Mouse (Mus musculus): ENCODE results near the gene Fermt1.

Fermt1 gene

DNA sequence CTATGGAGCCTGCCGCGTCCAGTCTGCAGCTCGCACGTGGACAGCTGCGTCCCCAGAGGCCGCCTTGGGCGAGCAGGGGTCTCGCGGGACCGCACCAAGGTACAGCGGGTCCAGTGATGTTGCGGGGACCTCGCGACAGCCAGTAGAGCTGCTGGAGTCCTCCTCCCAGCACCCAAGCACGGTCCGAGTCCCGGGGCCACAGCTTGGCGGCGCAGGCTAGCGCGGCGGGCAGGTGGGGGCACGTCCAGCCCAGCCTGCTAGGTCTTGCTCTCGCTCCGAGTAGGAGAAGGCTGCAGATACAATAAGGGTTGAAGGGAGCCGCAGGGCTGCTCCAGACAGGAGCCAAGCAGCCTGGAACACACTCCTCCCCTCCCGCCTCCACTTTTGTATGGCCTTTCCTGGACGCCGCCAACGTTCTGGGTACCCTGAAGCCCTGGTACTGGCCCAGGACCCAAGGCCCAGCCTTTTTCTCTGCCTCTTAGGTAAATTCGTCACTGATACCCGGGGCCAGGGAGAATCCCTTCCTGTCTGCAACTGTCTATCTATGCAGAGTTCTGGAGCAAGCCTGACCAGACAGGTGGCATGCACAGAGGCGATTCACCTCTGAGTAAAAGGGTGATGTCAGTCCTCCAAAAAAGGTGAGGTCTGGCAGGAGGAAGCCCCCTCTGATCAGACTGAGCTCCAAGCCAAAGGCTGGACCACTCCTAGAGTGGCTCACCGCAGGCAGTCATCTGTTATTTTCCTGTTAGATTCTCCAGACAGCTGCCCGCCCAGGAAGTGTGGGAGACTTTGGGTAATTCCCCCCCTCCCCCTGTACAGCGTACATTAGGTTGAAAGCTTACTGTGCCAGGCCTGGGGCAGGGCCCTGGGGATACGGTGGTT is at the start of gene Fermt1:
Gene Fermt1, minus strand, starts transcription at position 581 of the 882 bp plus-strand sequence.
- DNase-seq (ENCODE audit: low read depth, low spot score), result peak; percentile 4

DNA sequence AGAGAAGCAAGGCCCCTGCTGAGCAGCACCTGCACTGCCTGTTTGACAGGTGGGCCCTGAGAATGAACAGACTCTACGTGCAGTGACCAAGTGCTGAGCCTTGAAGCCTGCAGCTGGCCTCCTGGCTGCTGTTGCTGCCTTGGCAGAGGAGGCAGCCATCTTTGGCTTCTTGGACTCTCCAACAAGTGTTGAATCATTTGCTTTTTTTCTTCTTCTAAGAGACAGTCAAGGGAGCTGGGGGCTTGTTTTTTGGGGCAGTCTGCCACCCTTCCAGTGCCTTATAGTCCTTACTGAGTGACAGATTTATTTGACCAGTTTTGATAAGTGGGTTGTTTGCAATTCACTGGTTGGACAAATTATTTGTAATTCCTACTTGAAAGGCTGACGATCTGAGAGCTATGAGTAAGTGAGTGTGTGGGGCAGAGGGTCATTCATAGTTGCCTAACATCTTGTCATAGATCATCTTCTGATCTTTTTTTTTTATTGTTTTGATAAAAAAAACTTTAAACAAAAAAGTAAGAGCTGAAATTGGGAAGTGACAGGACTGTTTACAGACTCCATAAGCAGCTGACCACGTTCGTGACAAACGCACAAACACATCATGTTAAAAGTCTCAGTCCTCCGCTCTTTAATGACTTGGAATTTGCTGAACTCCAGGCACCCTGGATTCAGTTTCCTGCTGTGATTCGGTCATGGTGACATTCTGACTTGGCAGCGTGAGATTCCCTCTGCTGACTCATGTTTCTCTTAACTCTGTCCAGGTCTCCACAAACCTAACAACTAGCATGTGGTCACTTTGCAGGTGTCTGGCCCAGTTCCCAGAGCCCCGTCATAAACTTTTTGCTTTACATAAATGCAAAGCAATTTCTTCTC is 47.2 kb upstream of the Fermt1 start:
- no peak for DNase-seq (ENCODE audit: low read depth, low spot score)

DNA sequence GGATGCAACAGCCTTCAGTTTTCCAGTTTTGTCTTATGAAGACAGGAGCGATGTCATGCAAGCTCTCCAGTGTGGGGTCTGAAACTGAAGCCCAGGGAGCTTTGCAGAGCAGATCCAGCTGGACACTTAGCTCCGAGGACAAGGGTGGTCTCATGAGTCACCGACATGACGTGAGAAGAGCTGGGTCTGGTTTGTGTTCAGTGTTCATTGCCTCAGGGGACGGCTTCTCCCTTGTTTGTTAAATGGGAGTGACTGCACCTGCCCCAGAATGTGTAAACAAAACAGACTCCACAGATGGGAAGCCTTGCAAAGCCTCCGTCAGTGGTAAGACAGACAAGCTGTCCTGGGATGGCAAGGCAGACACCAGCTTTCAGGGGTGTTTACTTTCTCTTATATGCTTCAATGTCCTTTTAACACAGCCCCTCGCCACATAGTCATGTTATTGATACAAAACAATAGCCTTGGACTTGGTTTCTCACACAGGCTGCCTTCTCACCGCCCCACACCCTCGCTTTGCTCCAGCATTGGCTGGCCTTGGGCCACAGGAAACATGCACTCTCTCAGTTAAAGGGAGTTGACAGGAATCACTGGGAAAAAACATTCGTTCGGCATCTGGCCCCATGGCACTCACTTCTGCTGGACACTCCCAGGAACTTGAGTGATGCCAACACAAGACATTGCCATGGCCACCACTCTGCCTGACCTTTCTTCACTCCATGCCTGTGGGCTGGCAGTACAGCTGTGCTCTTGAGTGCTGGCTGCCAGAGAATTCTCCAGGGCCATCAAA is 44.3 kb upstream of the Fermt1 start:
- no peak for DNase-seq (ENCODE audit: low read depth, low spot score)

DNA sequence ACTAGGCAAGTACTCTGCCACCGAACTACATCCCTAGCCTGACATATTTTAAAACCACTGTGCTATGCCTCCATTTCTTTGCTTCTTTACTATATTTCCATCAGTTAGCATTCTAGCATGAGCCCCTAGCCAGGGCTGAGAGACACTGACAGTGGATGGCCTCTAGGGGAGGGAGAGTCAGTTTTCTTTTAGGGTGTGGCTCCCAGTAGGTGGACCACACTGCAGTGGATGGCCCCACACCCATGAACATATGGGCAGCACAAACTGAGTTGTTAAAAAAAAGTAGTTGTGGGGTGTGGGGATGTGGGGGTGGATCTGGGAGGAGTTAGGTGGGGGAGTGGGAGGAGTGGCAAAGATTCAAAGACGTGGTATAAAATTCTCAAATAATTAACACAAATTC is 27.6 kb upstream of the Fermt1 start:
- DNase-seq (ENCODE audit: low read depth, low spot score), result no peak

DNA sequence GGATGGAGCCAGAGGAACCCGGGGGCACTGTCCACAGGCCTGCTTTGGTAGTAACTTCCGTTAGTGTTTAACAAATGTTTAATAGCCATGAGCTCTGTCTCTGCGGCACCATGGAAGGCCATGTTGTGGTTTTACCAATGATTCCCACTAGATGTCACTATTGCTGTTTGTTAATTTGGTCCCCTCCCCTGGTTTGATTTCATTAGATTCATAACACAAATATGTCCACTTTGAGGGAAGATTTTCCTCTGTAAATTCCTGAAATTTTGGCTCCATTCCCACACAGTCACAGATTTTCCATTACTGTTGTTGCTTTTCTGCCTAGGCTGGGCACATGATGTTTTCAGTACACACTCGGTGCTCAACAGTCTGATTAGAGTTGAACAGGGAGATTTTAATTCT is 25.1 kb upstream of the Fermt1 start:
- DNase-seq (ENCODE audit: low read depth, low spot score), result peak; percentile 35

DNA sequence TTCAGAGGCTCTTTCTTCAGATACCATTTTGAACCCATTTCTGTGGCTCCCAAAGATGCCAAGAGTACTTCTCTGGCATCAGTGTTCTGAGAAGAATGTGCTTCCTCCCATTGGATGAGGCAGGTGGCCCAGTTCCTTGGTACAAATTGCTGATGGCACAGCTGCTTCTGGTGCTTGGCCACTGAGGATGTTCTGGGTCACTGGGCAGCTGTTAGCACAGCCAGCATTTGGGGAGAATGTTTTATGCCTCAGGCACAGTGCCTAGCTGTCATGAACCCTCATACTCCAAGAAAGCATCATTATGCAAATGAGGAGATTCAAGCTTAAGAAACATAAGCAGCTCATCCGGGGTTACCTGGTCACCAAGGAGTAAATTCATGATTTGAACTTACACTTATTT is 12.1 kb upstream of the Fermt1 start:
- no peak for DNase-seq (ENCODE audit: low read depth, low spot score)

DNA sequence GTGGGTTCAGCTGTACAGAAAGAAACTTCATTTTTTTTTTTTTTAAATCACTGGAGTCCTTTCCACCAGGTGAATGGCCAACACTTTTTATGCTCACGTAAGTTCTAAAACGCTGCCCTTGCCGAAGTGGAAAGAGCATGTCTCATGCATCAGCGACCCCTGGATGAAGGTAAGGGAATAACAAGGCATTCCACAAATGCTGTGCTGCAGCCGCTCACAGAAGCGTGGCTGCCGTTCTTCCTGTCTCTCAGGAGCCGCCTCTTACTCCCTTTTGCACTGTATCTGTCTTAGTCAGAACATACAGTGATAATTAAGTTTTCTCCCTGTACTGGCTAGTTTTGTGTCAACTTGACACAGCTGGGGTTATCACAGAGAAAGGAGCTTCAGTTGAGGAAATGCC is 6.5 kb upstream of the Fermt1 start:
- no peak for DNase-seq (ENCODE audit: low read depth, low spot score)

DNA sequence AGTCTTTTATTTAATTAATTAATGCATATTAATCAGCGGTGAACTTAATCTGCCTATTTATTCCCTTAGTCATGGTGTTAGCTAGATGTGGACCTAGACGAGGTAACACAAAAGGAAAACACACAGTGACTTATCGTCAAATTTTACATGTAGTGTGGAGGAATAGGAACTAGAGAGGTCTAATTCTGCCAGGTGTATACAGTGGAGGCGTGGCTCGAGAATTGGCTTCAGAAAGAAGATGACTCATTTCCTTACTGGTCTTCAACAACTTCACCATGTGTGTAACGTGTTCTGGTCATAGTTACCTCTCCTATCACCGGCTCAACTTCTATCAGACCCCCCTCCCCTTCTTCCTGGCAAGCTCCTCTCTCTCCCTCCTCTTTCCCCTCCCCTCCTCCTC is 2.5 kb upstream of the Fermt1 start:
- DNase-seq (ENCODE audit: low read depth, low spot score), result no peak

DNA sequence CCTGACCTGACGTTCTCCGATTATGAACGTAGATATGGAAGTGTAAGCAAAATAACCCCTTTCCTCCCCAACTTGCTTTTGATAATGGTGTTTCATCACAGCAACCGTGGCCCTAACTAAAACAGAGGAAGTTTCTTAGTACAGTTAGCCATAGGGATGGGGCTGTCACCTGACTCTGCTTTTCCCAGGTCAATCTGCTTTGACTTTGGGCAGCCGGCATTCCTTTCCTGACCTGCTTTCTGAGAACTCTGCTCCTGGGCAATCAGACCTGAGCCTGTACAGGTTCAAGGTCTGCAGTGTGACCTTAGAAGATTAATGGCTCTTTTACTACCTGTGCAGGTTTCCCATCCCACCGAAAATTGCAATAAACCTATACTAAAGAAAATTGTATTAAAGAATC is 1.3 kb upstream of the Fermt1 start:
- no peak for DNase-seq (ENCODE audit: low read depth, low spot score)

DNA sequence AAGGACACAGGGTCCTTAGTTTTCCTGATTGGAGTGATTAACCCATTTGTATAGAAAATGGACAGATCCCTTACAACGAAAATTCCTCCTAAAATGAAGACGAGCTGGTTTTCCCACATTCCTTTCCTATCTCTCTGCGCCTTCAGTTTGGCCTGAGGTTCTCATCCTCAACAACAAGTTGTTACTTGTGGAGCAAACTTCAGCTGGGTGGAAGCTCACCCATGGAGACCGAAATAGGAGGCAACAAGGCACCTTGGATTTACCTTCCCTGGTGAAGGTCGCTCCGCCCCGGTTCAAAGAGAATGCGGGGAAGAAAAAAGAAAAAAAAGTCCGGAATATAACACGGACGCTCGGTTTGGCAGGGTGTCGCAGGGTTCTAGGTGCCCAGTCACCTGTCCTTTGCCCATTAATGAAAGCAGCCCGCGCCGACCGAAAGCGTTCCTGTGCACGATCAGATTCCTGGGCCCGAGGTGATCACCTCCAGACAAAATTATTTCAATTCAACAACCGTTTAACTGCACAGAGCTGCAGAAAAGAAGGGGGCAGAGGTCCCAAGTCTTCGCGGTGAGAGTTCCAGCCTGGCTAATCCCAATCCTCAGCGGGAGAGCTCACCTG is 888 bp downstream of the Fermt1 start:
- no peak for DNase-seq (ENCODE audit: low read depth, low spot score)

DNA sequence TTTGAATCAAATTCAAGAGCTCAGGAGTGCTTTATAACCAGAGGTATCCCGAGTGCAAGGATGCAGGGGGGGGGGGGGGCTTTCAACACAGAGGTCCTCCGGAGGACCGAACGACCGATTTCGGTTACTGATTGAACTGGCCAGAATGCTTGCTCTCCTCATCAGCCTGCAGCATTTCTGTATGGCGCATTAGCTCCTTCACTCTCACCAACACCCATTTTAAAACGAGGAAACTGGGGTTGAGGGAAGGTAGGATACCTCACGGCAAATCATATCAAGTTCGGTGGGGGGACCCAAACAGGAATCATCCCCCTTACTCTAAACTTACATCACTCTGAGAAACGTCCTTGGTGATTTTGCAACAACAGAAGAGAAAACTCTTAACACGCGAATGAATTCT is 1.7 kb downstream of the Fermt1 start:
- no peak for DNase-seq (ENCODE audit: low read depth, low spot score)

DNA sequence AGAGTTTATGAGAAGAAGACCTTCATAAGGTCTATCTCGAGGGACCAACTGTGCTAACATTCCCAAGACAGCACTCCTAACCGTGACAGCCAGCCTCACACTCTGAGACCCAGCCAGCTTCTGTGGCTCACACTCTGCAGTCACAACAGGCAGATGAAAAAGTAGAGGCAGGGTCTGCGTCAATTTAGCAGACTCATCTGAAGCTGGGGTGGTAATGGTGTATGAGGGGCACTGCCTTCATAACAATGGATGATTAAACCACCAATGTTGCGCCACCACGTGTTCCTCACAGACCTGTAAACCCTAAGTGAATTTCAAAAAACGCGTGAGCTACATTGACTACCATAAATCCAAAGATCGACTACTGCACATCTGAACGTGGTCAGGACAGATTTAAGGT is 2.1 kb downstream of the Fermt1 start:
- DNase-seq (ENCODE audit: low read depth, low spot score), result no peak

DNA sequence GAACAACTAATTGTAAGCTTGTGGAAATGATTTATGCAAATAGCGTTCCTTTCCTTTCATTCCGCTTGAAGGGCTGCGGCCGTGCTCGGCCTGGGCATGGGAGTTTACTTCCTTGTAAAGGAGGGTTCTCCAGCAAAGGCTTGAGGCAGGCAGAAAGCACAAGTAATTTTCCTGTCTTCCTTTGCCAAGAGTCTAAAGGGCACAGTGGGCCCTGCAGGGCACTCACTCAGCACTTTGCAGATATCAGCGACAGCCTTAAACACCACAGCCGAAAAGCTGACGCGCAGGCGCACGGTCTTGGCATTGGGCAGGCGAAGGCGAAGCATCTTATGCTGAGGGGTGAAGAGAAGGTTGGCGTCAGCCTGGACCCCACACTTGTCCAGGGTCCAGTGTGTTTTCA is 6.7 kb downstream of the Fermt1 start:
- DNase-seq (ENCODE audit: low read depth, low spot score), result no peak

DNA sequence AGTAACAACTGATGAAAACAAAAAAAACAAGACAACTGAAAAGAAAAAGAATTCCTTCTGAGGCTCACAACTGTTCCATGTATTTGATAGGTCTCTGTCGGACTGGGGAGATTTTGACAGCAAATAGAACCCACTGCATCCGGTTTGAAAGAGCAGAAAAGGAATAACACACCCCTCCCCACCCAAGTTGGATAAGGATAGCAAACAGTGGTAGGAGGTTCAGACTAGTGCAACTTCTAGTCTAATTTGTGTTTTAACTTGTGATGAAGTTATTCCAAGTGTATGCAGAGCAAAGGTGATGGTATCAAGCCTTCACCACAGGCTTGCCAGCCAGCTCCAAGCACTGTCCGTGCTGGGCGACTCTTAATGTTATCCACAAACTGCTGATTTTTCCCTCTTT is 9.5 kb downstream of the Fermt1 start:
- no peak for DNase-seq (ENCODE audit: low read depth, low spot score)

DNA sequence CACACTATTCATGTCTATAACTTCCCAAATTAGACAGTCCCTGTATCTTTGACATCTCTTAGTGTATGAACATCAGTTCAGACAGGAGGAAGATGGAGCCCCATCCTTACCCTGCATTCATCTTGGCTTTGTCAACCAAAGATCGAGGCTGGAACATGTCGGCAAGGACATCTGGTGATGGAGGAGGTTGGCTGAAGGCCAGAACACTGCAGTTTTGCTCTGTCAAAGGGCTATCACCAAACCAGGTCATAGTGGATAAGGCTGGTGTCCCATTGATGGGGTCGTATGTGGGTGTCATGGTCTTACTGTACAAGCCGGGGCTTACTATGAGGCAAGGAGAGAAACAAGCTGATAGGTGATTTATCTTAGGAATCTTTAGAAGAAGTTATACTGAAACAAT is 11.0 kb downstream of the Fermt1 start:
- no peak for DNase-seq (ENCODE audit: low read depth, low spot score)

DNA sequence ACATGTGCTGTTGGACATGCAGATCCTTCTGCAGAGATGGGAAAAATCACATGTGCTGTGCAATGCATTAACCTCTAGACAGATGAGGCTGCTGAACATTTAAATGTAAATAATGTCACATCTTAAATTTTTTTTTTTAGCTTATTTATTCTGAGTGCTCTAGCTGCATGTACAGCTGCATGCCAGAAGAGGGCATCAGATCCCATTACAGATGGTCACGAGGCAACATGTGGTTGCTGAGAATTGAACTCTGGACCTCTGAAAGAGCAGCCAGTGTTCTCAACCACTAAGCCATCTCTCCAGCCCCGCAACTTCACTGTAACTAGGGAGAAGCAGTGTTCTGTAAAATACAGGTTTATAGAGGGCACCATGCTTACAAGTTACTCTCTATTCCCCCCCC is 11.6 kb downstream of the Fermt1 start:
- DNase-seq (ENCODE audit: low read depth, low spot score), result no peak

DNA sequence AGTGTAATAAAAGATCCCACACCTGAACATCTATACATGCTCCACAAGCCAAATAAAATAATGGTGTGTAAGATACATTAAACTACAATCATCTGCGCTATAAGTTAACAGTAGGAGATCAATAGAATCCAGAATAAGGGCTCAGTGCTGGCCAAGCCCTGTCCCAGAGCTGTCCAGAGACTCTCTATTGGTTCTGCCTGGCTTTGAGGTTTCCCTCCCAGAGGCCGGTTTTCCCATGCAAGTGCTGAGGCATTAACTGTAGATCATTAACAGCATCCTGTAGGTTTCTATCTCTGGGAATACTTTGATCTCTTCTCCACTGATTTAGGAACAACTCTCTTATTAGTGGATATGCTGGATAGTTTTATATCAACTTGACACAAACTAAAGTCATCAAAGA is 16.7 kb downstream of the Fermt1 start:
- DNase-seq (ENCODE audit: low read depth, low spot score), result no peak

DNA sequence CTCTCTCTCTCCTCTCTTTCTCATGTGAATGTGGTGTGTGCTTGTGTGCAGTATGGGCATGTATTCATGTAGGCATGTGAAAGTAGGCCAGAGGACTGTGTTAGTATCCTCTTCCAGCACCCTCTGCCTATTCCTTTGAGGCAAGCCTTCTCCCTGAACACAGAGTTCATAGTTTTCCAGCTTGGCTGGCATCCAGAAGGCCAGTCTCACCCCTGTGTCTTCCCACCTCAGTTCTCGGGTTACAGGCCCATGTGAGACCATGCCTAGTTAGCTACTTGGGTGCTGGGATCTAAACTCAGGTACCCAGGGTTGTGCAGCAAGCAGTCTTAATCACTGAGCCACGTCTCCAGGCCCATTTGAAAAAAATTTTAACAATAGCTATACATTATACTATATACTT is 17.8 kb downstream of the Fermt1 start:
- no peak for DNase-seq (ENCODE audit: low read depth, low spot score)

DNA sequence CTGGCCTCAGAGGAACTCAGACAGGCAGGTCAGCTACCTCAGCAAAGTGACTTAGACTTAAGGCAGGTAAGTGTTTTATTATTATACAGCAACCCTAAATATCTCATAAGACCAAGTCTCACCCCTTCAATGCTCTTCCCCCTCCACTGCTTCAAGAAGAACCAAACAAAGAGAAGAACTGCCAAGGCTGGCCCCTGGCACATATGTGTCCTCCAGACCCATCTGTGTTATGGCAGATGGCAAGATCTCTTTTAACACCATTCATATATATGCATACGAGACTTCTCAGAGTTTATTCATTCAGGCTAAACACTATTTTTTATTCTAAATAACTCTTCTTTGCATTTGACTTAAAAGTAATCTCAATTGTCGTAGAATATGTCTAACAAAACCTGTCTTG is 18.4 kb downstream of the Fermt1 start:
- no peak for DNase-seq (ENCODE audit: low read depth, low spot score)

DNA sequence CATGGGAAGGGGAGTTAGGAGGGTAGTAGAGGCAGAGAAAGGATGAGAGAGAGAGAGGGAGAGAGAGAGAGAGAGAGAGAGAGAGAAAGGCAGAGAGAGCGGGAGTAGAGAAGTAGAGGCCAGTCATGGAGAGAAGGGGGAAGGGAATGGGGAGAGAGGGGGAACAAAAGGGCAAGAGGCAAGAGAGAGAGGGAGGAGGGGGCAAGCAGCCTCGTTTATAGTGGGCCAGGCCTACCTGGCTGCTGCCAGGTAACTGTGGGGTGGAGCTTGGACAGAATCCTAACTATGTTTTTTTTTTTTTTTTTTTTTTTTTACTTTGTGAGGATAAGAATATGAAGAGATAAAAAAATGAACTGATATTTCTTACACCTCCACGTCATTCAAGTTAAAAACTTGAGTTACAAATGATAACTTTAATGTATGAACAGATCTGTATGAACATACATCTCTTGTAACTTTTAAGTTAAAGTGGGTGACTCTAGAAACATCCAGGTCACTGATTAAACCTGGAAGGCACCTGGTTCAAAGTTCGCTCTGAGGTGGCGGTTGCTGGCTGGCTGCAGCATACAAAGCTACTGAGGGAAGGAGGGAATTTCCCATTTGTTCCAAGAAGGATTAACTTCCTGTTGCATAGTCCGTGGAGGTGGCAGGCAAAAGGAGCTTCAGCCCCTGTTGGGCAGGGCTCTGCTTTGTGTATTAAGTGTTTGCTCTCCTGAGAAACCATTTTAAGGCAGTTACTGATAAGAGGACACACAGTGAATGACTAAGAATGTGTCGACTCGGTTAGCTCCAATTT is 22.2 kb downstream of the Fermt1 start:
- DNase-seq (ENCODE audit: low read depth, low spot score), result no peak
